Mouse (Mus musculus) brain, embryonic 14.5 days (tissue): ENCODE results near the gene Usp43.
A peak's percentile ranks its signal among the peaks of the same experiment; 100 is the strongest.

Experiments used
- CTCF ChIP-seq: fragments of 200-500 bp; IDR thresholded peaks from 2 replicates; pipeline ENCODE4 v1.5.1; 2012; ENCODE audit warnings: inconsistent platforms, mild to moderate bottlenecking, moderate library complexity, borderline replicate concordance; ENCODE audit not compliant: insufficient read depth, insufficient read length; ENCODE audit errors: extremely low read depth
- POLR2A ChIP-seq: fragments of 200-500 bp; IDR thresholded peaks from 2 replicates; pipeline ENCODE4 v1.6.1; 2012; ENCODE audit warnings: mild to moderate bottlenecking, inconsistent platforms, borderline replicate concordance; ENCODE audit not compliant: poor library complexity, insufficient read depth, insufficient read length, severe bottlenecking; ENCODE audit errors: extremely low read depth

- no peak for TF ChIP-seq POLR2A
- peak; percentile 32; the same call in 1 of the 2 replicates for TF ChIP-seq CTCF
Measured at GRCm38 (mm10) chr11:67805538-67805937, 116.4 kb downstream of the Usp43 start.
